22 mouse cellular contexts compared by ENCODE assay signal in the genomic region with DNA sequence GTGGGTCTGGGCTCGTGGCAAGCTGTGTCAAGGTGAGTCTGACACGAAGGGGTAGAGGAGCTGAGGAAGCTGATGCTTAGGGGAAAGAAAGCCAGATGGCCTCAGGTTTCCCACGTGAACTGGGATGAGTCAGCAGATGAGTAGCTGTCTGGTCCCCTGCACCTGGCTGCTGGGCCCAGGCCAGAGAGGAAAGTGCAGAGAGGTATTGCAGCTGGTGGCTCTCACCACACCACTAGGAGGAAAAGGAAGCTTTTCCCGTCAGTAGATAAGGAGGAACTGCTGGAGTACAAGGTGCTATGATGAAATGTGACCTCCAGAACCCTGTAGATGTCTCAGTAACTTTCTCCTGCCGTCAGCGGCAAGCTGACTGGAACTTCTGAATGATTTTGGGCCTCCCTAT. TPM values are rescaled to one million over a fixed set of nuclear protein-coding genes. Genes with fewer than 3 reads are reported as not detected.
A peak's percentile ranks its signal among the peaks of the same experiment; 100 is the strongest.
DNase-seq lines count a peak whose midpoint lies in the region; ATAC-seq lines count a peak whose summit lies in the region.
"Had no signal": no experiment of that assay in that cellular context is flagged by ENCODE, and none has a peak within 500 bp of the region (broad histone marks: within the 10 kb centered on the region; RNA-seq: fewer than 3 reads in every experiment).

No protein-coding gene starts in this region.

- no peak overlapping the region for H3K4me3 ChIP-seq in limb, embryonic 10.5 days
- H3K4me3 ChIP-seq: forebrain, embryonic 10.5 days; hindbrain, embryonic 15.5 days; limb, embryonic 12.5 days; midbrain, embryonic 13.5 days; stomach, embryonic 15.5 days had no signal

- ATAC-seq in megakaryocyte, adult 5-6 weeks (ENCODE audit: poor library complexity, severe bottlenecking), result peak; percentile 75
- ATAC-seq: midbrain, embryonic 13.5 days had no signal

- H3K27me3 ChIP-seq in limb, embryonic 10.5 days (ENCODE audit: low read depth, poor library complexity, severe bottlenecking), result no peaks in the 10 kb centered on the region
- H3K27me3 ChIP-seq: hindbrain, embryonic 15.5 days; limb, embryonic 12.5 days; midbrain, embryonic 13.5 days; stomach, embryonic 15.5 days had no signal

- intact Hi-C loops in heart, postnatal 36 days (cut with DNase I), result no loop called here

- H3K4me1 ChIP-seq in limb, embryonic 10.5 days, result no peaks in the 10 kb centered on the region
- H3K4me1 ChIP-seq: forebrain, embryonic 10.5 days; hindbrain, embryonic 15.5 days; limb, embryonic 12.5 days; midbrain, embryonic 13.5 days; stomach, embryonic 15.5 days had no signal

- DNase-seq in heart, adult 11 months, result peak; percentile 76
- DNase-seq in heart, postnatal 36 days, result no peak
- peak; percentile 17 for DNase-seq in thymus, postnatal 14 days
- no peak for DNase-seq in thymus, postnatal 0 days (ENCODE audit: low spot score)
- no peak for DNase-seq in ovary, adult 18-20 months (ENCODE audit: low spot score)
- DNase-seq in limb, embryonic 10.5 days (ENCODE audit: low spot score), result no peak
- DNase-seq in ovary, postnatal 14 days (ENCODE audit: low spot score), result no peak
- DNase-seq: gastrocnemius, postnatal 36 days; heart, postnatal 14 days; kidney, adult 18-20 months; kidney, postnatal 10 days; lung, adult 2 months; lung, postnatal 36 days; right cerebral cortex, adult 18-20 months; spleen, adult 18-20 months had no signal

- WGBS in limb, embryonic 10.5 days, result 68% methylated on average over 6 of the region's 6 CpGs

- no peak overlapping the region for H3K27ac ChIP-seq in limb, embryonic 10.5 days
- H3K27ac ChIP-seq: forebrain, embryonic 10.5 days; hindbrain, embryonic 15.5 days; limb, embryonic 12.5 days; midbrain, embryonic 13.5 days; stomach, embryonic 15.5 days had no signal

- H3K9me3 ChIP-seq in limb, embryonic 10.5 days (replicated peaks), result no peaks in the 10 kb centered on the region
- H3K9me3 ChIP-seq: forebrain, embryonic 10.5 days; hindbrain, embryonic 15.5 days; limb, embryonic 12.5 days; midbrain, embryonic 13.5 days; stomach, embryonic 15.5 days had no signal

- H3K36me3 ChIP-seq in limb, embryonic 10.5 days, result no peaks in the 10 kb centered on the region
- H3K36me3 ChIP-seq: forebrain, embryonic 10.5 days; hindbrain, embryonic 15.5 days; limb, embryonic 12.5 days; midbrain, embryonic 13.5 days; stomach, embryonic 15.5 days had no signal

RNA-seq across cellular contexts. Expression of a gene that starts 42.5 kb away (rescaled TPM):
- total RNA-seq in heart, postnatal 36 days (2021), result under 1 TPM; 0.43 to 0.58 TPM
- 1.0 and 1.1 TPM in 2 replicates for polyA plus RNA-seq in thymus, postnatal 0 days (2015; fragmentation: Nextera tagmentation; extraction: Ambion mirVana)
- 25.9 and 27.7 TPM in 2 replicates for total RNA-seq in megakaryocyte, adult 5-6 weeks (2015)
- 15.8 and 16.8 TPM in 2 replicates for total RNA-seq in megakaryocyte, adult 5-6 weeks (2017)
- polyA plus RNA-seq in limb, embryonic 10.5 days (2016; fragmentation: Nextera tagmentation; extraction: Ambion mirVana), result not detected in 2 replicates
- total RNA-seq: gastrocnemius, postnatal 36 days had no signal
- polyA plus RNA-seq: forebrain, embryonic 10.5 days; heart, embryonic 11.5 days; hindbrain, embryonic 15.5 days; limb, embryonic 12.5 days; midbrain, embryonic 13.5 days had no signal

Comparison
In these comparisons a context has a peak if more than half of its experiments do, and no peak if none do; other contexts are left out.
1. DNase-seq: peak in heart, adult 11 months (single experiment) and thymus, postnatal 14 days (single experiment); none in heart, postnatal 36 days (0 of 2), thymus, postnatal 0 days (single experiment), ovary, adult 18-20 months (single experiment), limb, embryonic 10.5 days (single experiment) and ovary, postnatal 14 days (single experiment).
2. RNA of a gene that starts 42.5 kb away (total RNA-seq): 15.8 to 27.7 TPM in megakaryocyte, adult 5-6 weeks; 0.43 to 0.58 TPM in heart, postnatal 36 days; every median in the first group is over 10 times any median in the second.